Mouse (Mus musculus): ENCODE results near the gene Prmt3.

Gene Prmt3

DNA sequence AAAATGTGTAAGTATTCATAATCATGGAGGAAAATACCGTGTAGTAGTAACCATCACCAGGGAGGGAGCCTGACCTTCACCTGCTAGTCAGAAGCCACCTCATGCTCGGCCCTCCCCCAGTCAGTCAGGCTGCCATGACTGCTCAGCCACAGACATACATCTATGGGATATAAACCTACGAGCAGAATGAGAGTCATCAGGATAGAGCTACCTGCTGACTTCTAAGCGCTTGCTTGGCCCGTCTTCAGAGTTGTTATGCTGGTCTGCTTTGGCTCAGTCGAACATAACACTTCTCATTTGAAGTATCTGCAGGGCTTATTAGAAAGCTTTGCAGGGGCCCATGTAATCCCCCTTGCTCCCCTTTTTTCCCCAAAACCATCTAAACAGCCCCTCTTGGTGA, 25.4 kb downstream of the Prmt3 start:
- no peak for DNase-seq

DNA sequence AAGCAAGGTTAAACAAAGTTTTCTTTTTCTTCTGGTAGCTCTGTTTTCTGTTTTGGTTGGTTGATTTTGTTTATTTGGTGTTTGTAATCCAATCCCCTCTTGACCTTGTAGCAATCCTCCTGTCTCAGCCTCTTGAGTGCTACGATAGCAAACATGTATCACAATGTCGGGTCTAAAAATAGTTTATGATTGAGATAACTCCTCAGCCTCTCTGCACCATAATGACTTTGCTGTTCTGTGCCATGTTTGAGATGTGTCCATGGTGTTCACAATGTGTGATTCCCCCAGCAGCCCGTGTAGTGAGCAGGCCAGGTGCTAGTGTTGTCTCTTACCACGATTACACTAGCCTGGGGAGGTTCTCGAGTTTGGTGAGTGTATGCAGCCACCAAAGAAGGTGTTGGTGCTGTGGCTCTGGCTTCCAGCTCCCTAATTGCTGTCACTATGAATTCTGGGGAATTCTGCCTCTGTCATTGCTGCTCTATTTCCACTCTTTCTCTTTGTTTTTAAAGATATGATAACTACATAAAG, 26.6 kb downstream of the Prmt3 start:
- no peak for DNase-seq

DNA sequence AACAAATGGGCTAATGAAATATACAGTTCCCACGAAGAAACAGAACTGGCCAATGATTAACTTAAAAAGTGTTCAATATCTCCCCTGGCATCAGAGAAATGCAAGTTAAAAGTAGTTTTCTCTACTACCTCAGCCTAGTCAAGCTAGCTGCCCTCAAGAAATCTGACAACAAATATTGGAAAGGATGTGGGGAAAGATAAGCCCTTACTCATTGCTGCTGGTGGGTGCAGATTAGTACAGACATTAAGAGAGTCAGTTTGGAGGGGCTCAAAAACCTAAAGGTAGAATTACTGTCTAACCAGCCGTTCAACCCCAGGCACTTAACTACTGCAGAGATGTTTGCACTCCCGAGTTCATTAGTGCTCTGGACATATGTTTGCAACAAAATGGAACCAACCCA, 27.5 kb downstream of the Prmt3 start:
- DNase-seq = no peak

DNA sequence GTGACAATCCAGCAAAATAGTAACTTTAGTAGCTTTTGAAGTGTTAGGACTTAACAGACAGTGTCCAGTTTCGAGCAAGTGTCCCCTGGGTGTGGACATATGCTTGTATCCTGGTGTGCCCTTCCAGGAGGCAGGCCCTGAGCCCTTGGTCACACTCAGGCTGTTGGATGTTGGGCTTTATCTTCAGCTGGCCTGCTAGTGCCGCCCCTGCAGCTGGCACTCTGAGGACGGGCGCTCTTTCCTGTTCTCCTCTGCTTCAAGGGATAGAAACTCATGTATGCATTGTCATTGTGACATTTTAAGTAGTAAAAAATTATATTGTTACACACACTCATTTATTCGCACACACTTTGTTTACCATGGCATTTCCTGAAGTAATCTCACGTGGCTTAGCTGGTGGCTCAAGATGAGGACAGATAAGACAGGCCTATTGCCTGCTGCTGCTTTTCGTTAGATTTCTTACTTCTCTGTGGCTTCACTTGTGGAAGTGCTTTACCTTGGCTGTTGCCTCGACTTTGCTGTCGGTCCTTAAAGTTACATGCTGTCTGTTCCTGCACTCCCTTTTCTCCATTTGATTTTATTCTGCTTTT, 29.0 kb downstream of the Prmt3 start:
- DNase-seq = no peak

DNA sequence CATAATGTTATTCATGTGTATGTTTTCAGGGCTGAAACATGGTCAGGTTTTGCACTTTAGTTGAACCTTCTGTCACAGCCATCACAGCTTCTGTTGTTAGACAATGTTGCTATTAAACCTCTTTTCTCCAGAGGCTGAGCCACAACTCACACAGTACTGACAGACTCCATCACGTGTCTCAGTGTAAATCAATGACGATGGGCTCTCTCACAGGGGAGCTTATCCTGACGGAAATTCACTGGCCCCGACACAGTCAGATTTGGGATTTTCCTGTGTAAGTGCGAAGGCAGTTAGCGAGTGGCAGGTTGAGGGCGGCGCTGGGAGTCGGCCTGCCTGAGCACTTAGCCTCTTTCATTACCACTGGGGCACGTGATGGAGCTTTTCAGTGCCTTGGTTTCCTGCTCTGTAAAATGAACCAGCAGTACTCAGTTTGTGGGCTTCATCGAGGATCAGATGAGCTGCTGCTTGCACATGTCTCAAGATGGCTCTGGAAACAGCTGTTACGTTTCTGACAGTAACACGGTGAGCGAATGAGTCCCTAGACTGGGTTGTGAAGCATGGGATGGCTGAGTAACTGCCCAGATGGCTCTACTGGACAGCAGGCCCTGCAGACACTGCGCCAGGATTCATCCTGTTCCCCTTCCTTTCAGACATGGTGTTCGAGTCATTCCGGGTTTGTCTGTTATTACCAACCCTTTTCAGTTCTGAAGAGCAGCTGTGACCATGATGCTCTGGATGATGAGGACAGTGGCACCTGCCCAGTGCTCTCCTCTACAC, 29.9 kb downstream of the Prmt3 start:
- no peak for DNase-seq

GRCm38 (mm10) chr7:49809100-49809499, 31.0 kb downstream of the Prmt3 start:
- DNase-seq = no peak

GRCm38 (mm10) chr7:49809562-49809961, 31.4 kb downstream of the Prmt3 start:
- DNase-seq = no peak

DNA sequence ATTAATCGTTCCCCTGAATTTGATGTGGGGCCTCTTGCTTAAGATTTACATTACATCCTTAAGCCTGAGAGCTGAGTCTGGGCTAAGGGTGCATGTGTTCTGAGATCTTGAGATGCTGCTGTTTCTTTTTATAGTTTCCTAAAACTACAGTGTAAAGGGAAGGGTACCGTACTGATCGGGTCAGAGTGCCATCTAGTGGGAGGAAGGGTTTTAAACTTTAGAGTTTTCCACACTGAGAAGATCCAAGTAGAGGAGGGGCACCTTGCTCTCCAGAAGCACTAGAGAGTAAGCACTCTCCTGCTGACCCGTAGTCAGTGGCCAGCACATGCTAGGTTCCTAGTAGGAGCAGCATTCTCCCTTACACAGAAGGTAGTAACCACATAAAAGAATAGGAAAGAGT, 33.2 kb downstream of the Prmt3 start:
- no peak for DNase-seq

DNA sequence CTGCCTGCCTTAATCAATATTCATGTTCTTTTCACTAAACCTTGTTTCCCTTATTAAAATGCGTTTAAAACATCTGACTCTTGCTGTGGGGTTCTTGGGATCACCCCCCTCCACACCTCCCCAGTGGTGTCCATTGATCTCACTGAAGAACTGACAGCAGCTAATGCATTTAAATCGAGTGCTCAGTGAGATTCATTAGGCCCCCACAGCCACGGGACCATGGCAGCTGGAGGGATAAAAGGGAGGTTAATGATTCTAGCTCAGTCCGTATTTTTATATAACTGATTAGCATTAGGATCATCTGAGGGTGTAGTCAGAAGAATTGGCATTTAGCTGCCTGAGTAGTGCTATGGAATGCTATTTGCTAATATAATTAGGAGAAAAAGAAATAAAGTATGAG, 41.2 kb downstream of the Prmt3 start:
- no peak for DNase-seq

DNA sequence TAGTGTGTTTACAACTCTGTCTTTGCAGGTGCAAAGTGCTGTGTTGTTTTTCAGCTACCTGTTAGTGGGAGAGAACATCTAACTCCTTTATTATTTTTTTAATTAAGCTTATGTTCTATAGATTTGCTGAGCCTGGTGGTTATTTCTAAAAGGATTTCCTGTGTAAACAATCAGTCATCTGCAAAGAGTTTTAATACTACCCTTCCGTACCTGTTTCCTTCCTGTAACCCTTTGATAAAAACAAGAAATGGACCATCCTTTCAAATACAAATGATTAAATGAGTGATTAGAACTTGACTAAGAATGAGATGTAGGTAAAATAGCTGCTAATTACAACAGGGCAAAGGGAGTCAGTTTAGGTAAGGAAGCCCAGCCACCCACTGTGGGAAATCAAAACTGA, 43.2 kb downstream of the Prmt3 start:
- DNase-seq = no peak

DNA sequence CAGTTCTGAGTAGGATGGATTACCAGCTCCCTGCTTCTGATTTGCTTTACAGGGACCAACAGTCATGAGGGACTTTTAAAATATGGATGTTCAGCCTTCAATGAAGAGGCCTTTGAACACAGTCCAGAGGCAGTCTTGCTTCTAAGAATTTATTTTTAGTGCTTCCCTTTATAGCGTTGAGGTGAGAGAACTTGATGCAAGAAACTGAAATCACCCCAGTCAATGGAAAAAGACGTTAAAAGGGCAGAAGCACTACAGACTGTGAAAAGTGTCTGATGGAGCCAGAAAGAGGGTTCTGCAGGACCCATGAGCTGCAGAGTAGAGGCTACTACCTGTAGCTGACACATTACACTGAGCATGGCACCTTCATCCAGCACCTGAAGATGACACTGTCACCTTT, 43.9 kb downstream of the Prmt3 start:
- DNase-seq = no peak

DNA sequence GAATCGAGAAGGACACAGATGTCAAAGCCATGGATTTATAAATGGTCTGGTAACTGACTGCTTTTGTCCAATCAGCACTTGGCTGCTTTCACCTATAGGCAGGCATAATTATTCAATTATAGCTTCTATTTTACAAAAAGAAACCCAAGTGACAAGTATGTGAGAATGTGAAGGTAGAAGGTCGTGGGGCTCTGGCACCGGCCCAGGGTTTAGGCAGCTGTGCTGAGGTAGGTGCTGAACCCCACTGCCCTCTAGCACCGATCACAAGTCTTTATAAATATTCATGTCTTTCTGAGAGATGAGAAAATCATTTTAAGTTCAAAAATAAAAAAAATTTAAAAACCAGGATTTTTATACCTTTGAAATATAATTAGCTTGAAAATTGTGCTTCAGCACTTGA, 45.4 kb downstream of the Prmt3 start:
- no peak for DNase-seq

DNA sequence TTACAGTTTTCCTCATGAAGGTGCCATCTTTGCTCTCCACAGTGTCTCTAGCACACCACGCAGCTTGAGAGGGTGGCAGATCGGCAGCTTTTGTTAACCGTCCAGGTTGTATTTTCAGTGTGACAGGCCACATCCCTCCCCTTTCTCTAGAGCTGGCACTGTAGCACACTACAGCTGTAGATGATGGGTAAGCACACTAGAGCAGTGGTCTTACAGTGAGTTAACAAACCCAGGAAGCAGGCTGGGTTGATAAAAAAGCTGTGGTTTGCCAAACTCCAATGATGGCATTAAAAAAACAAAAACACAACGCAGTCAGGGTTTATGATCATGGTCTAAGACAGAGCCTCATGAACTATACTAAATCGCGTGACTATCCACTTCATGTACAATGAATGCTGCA, 45.9 kb downstream of the Prmt3 start:
- no peak for DNase-seq

DNA sequence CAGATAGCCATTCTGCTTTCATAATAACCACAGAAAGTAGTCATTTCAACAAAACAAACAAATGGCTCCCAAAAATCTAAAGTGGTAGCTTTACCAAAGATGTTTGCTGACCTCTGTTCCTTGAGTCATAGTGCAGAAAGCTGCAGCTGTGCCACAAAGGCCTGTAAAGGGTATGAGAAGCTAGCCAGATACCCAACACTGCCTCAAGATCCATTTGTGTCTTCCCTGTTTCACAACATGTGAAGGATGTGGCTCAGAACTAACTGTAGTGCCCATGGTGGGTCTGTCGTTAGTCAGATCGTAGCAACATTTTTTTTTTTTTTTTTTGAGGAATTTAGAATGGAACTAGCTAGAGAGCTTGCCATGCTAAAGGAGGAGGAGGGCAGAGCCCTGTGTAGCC, 46.4 kb downstream of the Prmt3 start:
- DNase-seq = no peak

- no peak for DNase-seq
Measured at GRCm38 (mm10) chr7:49825492-49825891, 47.3 kb downstream of the Prmt3 start.

DNA sequence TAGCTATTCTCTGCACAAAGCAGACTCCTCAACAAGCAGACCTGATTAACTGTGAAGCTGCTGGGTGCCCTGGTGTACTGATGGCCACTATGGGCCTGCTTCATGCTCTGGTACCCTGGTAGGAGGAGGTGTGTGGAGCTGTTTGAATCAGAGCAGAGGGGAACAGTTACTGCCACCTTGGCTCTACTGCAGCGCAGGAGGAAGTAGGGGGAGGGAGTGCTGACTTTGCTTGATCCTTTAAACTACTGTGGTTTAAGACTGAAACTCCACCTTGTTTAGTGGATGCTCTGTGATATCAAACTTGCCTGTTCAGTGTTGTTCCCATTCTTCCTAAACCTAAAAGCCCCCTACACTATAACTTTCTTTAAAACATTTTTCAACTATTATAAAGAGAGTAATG, 49.8 kb downstream of the Prmt3 start:
- no peak for DNase-seq

DNA sequence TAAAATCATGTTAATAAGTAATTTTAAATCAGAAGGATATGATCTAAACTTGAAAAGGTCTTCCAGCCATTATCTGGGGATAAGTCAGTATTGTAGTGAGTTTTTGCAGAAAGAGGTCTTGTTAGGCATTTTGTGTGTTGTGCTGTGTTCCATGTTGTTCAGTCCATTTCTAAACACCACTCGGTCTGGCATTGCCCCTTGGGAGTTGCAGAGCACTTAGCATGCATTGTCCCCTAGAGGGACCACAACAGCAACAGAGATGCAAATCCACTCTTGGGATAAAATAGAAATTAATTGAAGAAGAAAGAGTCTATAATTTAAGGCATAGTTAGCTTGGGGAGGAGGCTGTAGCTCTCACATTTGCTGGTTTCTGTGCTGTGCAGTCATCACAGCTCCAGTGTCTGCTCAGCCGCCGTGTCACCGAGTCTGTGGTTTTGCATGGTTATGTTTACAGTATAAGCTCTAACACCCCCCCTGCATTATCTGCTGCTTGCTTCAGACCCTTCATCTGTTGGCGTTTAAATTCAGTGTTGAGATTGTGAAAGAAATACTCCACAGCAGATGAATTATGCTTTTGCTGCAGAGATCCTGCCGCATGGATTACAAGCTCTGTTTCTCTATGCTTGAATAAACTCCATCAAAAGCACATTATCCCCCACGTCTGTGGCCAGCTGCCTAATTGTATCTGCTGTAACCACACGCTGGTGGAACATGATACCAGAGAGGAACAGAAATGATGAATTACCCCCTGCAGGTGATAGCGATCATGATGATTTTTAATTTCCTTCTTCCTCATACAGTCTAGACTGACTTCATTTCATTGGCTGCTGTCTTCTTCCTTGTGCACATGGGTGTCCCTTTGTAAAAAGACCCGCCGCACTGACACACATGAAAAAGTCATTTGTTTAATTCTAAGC, 64.5 kb downstream of the Prmt3 start:
- no peak for DNase-seq

DNA sequence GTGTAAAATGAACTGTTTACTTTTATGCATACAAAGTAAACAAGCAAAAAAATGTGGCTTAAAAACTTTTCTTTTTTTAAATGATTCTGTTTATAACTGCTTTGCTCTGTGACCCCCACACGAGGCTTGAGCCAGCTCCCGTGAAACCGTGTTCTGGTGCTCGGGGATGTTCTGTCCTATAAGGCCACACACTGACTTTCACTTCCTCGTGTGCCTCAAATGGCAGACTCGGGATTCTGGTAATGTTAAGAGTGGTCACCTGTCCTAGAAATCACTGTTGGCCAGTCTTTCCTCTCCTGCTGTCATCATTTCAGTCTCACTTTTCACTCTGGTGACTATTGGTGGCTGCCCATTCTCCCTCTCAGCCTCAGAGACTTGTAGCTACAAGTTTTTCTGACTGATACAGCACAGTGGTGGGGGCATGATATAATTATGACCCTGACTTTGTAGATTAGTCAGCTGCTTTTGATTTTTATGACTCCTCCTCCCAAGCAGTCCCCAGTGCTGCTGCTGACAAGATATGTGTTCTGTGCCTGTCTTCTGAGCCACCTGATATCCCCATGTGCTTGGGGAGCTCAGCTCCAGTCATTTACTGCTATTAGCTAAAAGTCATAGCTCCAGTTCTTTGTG, 65.3 kb downstream of the Prmt3 start:
- no peak for DNase-seq

DNA sequence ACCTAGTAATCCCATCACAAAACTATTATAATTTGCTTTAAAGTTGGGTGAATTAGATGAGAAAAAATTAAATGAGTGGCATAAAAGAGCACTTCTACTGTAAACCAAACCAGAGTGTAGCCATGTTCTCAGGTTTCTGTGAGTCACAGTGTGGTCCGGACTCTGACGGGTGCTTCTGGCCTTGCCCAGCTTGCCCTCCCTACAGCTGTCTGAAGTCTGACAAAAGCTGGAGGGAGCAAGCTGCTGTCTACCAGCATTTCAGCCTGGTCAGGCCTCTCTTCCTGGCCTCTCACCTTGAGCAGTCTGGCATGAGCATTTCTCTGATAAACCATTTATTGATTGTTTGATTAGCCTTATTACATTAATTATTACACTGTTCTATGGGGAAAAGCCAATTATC, 69.8 kb downstream of the Prmt3 start:
- DNase-seq = no peak

DNA sequence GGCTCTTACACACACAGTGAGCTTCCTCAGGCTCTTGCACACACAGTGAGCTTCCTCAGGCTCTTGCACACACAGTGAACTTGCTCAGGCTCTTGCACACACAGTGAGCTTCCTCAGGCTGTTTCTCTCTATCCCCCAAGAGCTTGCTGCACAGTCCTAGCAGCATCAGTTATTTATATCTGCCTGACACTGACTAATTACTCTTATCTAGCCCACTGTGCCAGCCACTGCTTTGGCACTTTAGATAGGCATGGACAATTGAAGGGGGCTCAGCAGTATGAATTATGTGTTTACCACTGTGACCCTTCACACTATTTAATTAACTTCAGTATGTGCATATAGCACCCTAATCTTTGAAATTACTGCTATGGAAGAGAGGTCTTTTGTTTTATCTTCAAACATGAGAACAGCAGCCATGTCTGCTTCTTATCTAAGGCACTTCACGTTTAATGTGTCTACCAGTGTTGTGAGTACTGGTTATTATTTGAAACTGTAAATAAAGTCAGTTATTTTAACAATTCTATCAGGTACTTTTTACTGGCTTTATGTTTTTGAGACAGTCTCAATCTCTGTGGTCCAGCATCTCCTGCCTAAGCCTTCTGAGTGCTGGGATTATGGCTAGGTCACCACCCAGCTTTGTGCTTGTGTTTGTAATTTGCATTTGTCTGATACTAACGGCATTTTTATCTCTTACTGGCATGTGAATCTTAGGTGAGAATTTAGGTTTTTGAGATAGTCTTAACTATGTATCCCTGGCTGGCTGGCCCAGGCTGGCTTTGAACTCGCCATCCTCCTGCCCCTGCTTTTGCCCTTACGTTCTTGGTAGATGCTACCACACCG, 75.4 kb downstream of the Prmt3 start:
- no peak for DNase-seq

- no peak for DNase-seq
Measured at GRCm38 (mm10) chr7:49857347-49857746, 79.2 kb downstream of the Prmt3 start.

DNA sequence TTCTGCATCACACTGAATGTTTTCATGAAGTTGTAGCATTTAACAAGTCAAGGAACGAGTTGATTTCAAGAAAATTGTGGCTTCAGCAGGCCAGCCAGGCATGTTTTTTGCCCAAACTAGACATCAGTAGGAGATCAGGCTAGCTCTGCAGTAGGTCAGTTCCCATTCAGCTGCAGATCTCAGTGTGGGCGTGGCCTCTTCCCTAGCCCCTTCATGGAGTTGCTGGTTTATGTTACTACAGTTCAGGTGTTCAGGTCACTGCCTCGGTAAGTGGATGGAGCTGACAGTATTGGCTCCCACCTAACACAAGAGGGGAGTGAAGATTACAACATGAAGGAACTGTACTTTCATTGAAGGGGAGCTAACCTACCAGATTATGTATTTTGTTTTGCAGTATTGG, 80.1 kb downstream of the Prmt3 start:
- no peak for DNase-seq

Data from liver (tissue).